Mouse (Mus musculus) stomach, embryonic 15.5 days (tissue): ENCODE measurements around the gene Tnnc1. TPM values are rescaled to one million over a fixed set of nuclear protein-coding genes. Genes with fewer than 3 reads are reported as not detected.

Experiments
- ATAC-seq: fragments of 200-750 bp; cut with Nextera tagmentation; 2 replicates; pipeline ENCODE4 v1.8.0; 2017; ENCODE audit warnings: low read depth, moderate number of reproducible peaks, moderate TSS enrichment; ENCODE audit not compliant: insufficient read depth, low FRiP score
- H3K27ac ChIP-seq: fragments of 300-500 bp; sonication (generic); 2 replicates; pipeline ENCODE4 v1.5.1; 2015; ENCODE audit warnings: mild to moderate bottlenecking, inconsistent platforms
- H3K27me3 ChIP-seq: fragments of 300-500 bp; sonication (generic); replicated peaks from 2 replicates; pipeline ENCODE4 v1.6.1; 2015; ENCODE audit warnings: inconsistent platforms
- H3K36me3 ChIP-seq: fragments of 300-500 bp; sonication (generic); 2 replicates; pipeline ENCODE4 v1.6.1; 2015; ENCODE audit warnings: inconsistent platforms
- H3K4me1 ChIP-seq: fragments of 300-500 bp; sonication (generic); 2 replicates; pipeline ENCODE4 v1.6.1; 2015; ENCODE audit warnings: inconsistent platforms
- H3K4me2 ChIP-seq: fragments of 300-500 bp; sonication (generic); 2 replicates; pipeline ENCODE4 v1.6.1; 2015; ENCODE audit warnings: mild to moderate bottlenecking, inconsistent platforms
- H3K4me3 ChIP-seq: fragments of 300-500 bp; sonication (generic); replicated peaks from 2 replicates; pipeline ENCODE4 v1.5.1; 2015; ENCODE audit warnings: inconsistent platforms
- H3K9ac ChIP-seq: fragments of 300-500 bp; sonication (generic); 2 replicates; pipeline ENCODE4 v1.6.1; 2015; ENCODE audit warnings: inconsistent platforms
- H3K9me3 ChIP-seq: fragments of 300-500 bp; sonication (generic); 2 replicates; pipeline ENCODE4 v1.6.1; 2016; ENCODE audit warnings: inconsistent platforms
- WGBS: fragments of 180-500 bp; shearing (Covaris S2); methylation state at CpG from one replicate; pipeline ENCODE4 v1.1.7; 2015; 5-methylcytosine and 5-hydroxymethylcytosine counted together
- polyA plus RNA-seq: library from polyadenylated mRNA; unstranded; fragments of >200 nt; fragmentation: Nextera tagmentation; extraction: Ambion mirVana; gene quantifications from 2 replicates; pipeline ENCODE4 v1.2.1, GENCODE M21; 2015

Gene Tnnc1
- polyA plus RNA-seq, 1 experiment from 2014 or later, result 7.1 TPM

DNA sequence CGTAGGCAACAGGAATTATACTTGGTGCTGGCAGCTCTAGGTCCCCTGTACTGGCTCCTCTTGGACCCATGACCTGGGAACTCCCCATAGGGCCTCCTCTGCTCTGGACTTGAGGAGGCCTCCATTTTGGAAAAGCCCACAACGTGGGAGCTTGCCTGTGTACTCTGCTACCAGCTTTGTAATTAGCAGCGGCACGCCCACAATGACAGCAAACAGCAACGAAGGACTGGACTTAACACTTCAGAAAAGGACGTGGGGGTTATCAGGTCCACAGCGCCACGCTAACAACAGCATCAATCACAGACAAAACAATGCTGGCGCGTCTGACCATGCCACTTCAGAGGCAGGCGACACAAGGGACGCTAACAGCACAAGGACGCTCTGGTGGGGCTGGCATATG is 37.1 kb upstream of the Tnnc1 start:
- no peak for ATAC-seq
- peaks cover 9% of the 10 kb centered on the region; the same call in 1 of the 2 replicates for H3K4me1 ChIP-seq
- no peaks in the 10 kb centered on the region for H3K9me3 ChIP-seq
- H3K4me2 ChIP-seq, result no peak overlapping the region
- peaks cover 60% of the 10 kb centered on the region for H3K36me3 ChIP-seq
- H3K4me3 ChIP-seq, result no peak overlapping the region
- 79% methylated on average over 13 of the region's 13 CpGs for WGBS
- no peaks in the 10 kb centered on the region for H3K27me3 ChIP-seq
- H3K27ac ChIP-seq, result no peak overlapping the region
- H3K9ac ChIP-seq, result no peak overlapping the region

- H3K9me3 ChIP-seq, result no peaks in the 10 kb centered on the region
- no peak for ATAC-seq
- H3K27ac ChIP-seq, result no peak overlapping the region
- WGBS, result 89% methylated on average over 11 of the region's 11 CpGs
- peaks cover 5% of the 10 kb centered on the region; the same call in 1 of the 2 replicates for H3K4me1 ChIP-seq
- peaks cover 64% of the 10 kb centered on the region for H3K36me3 ChIP-seq
- no peak overlapping the region for H3K4me2 ChIP-seq
- no peak overlapping the region for H3K4me3 ChIP-seq
- no peaks in the 10 kb centered on the region for H3K27me3 ChIP-seq
- no peak overlapping the region for H3K9ac ChIP-seq
These were observed 36.7 kb upstream of the Tnnc1 start for GRCm38 (mm10) chr14:31171386-31171785.

DNA sequence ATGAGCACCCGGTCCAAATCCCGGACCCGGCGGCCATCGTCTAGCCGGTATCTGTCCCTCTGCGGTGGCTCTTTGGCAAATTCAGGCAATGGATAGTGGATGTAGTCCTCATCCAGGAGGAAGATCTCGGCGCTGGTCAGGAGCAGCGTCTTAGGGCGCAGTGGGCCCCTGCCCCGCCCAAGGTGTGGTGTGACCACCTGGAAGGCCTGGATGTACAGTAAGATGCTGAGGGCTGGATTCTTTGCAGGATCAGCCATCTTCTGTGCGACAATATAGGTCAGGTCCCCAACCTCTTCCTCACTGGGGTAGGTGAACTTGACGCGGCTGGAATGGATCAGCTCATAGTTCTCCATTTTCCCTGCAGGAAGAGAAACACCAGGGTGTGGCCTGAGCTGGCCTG is 36.3 kb upstream of the Tnnc1 start:
- ATAC-seq, result no peak
- H3K27me3 ChIP-seq, result no peaks in the 10 kb centered on the region
- no peaks in the 10 kb centered on the region for H3K9me3 ChIP-seq
- 0 out of 2 replicates have a peak, but pooled peaks cover 2% of the 10 kb centered on the region for H3K4me1 ChIP-seq
- H3K4me3 ChIP-seq, result no peak overlapping the region
- H3K36me3 ChIP-seq, result peaks cover 68% of the 10 kb centered on the region
- no peak overlapping the region for H3K4me2 ChIP-seq
- no peak overlapping the region for H3K27ac ChIP-seq
- WGBS, result 93% methylated on average over 15 of the region's 15 CpGs
- H3K9ac ChIP-seq, result no peak overlapping the region

DNA sequence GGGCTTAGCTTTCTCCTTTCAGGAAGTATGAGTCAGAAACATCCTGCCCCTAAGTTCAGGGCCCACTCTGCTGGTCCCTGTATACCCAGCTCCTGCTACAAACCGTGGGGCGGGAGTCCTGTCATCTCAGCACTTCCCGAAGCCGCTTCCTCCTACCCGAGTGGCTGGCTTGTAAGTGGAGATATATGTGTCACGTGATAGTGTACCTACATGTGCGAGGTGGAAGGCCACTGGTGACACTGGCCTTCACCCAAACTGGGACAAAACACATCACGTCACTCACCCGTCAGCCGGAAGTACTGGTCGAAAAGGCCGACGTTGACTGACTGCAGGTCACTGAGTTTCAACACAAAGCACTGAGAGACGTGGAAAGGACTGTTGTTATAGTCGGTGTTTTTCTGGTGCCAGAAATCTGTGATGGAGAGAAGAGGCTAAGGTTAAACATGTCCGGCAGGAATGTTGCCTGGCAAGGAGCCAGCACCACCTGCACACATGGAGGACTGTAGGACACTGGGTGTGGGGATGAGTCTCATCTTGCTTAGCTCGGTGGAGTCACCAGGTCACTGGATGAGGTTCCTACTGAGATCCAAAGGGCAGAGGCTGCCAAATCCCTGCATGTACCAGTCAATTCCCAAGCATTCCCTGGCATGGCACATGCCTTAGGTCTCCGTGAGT is 35.2 kb upstream of the Tnnc1 start:
- WGBS, result 72% methylated on average over 18 of the region's 18 CpGs
- Histone ChIP-seq H3K9me3 (no peaks in the 10 kb centered on the region), H3K4me3 (no peak overlapping the region), H3K4me1 (no peaks in the 10 kb centered on the region), H3K9ac (no peak overlapping the region), H3K27ac (no peak overlapping the region), H3K27me3 (no peaks in the 10 kb centered on the region), H3K36me3 (peaks cover 78% of the 10 kb centered on the region), H3K4me2 (no peak overlapping the region)
- ATAC-seq, result no peak

DNA sequence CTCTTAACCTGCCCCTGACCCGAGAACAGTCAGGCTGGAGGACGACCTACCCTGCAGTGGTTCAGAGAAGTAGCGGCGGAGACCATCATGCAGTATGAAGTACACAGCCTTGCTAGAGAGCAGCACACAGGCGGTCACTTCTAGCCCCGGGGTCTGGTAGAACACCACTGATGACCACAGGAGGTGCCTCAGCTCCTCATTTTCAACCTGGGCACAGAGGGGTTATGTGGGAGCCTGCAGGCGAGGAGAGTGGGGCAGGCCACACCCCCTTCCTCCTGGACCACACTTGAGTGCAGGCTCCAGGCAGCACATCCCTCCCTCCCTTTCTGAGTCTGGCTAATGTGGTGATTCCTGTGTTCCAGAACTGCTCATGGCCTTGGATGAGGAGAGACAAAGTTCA is 34.6 kb upstream of the Tnnc1 start:
- Histone ChIP-seq H3K4me3 (no peak overlapping the region), H3K27ac (no peak overlapping the region), H3K4me2 (no peak overlapping the region), H3K4me1 (no peaks in the 10 kb centered on the region), H3K9me3 (no peaks in the 10 kb centered on the region), H3K9ac (no peak overlapping the region), H3K27me3 (no peaks in the 10 kb centered on the region), H3K36me3 (peaks cover 81% of the 10 kb centered on the region)
- 82% methylated on average over 7 of the region's 7 CpGs for WGBS
- no peak for ATAC-seq

DNA sequence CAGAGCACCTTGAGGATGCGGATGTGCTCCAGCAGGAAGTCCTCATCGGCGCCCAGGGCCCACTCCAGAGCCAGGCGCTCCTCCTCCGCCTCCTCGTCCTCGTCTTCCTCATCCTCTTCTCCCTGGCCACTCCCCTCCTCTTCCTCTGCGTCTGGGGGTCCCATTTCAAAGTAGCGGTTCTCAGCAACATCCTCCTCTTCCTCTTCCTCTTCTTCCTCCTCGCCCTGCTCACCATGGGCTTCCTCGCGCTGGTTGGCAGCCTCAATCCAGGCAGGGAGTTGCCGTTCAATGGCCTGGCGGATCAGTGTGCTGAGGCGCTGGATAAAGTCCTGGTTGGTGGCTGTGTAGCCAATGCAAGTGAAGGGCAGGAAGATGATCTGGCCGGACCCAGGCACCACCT is 30.8 kb upstream of the Tnnc1 start:
- Histone ChIP-seq H3K27me3 (no peaks in the 10 kb centered on the region), H3K4me2 (no peak overlapping the region), H3K27ac (no peak overlapping the region), H3K4me1 (no peaks in the 10 kb centered on the region), H3K9ac (no peak overlapping the region), H3K4me3 (no peak overlapping the region), H3K36me3 (peaks cover 93% of the 10 kb centered on the region), H3K9me3 (no peaks in the 10 kb centered on the region)
- no peak for ATAC-seq
- WGBS, result 89% methylated on average over 16 of the region's 16 CpGs

DNA sequence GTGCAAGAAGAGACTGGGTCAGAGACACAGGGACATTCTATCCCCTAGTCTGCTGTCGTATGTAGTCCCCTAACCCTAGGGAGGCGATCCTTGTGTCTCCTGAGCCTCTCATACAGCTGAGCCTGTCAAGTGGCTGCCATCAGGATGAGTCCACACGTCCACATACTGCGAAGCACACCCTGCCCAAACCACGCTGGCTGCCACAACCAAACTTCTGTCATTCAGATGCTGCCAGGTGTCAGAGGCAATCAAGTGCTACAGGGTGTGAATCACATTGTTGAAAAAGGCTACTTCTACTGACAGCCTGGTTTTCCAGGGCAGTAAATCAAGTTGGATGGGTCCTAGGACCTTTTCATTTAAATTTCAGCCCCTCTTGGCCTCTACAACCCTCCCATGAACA is 30.4 kb upstream of the Tnnc1 start:
- Histone ChIP-seq H3K27me3 (no peaks in the 10 kb centered on the region), H3K4me3 (no peak overlapping the region), H3K9ac (no peak overlapping the region), H3K36me3 (peaks cover 93% of the 10 kb centered on the region), H3K4me2 (no peak overlapping the region), H3K9me3 (no peaks in the 10 kb centered on the region), H3K27ac (no peak overlapping the region), H3K4me1 (no peaks in the 10 kb centered on the region)
- no peak for ATAC-seq
- WGBS, result 90% methylated on average over 5 of the region's 5 CpGs

- ATAC-seq, result no peak
- H3K4me1 ChIP-seq, result no peaks in the 10 kb centered on the region
- no peaks in the 10 kb centered on the region for H3K27me3 ChIP-seq
- H3K9me3 ChIP-seq, result no peaks in the 10 kb centered on the region
- H3K9ac ChIP-seq, result no peak overlapping the region
- H3K36me3 ChIP-seq, result peaks cover 94% of the 10 kb centered on the region
- no peak overlapping the region for H3K4me2 ChIP-seq
- no peak overlapping the region for H3K27ac ChIP-seq
- no peak overlapping the region for H3K4me3 ChIP-seq
- WGBS, result 90% methylated on average over 12 of the region's 12 CpGs
These were observed 28.3 kb upstream of the Tnnc1 start for GRCm38 (mm10) chr14:31179677-31180365.

DNA sequence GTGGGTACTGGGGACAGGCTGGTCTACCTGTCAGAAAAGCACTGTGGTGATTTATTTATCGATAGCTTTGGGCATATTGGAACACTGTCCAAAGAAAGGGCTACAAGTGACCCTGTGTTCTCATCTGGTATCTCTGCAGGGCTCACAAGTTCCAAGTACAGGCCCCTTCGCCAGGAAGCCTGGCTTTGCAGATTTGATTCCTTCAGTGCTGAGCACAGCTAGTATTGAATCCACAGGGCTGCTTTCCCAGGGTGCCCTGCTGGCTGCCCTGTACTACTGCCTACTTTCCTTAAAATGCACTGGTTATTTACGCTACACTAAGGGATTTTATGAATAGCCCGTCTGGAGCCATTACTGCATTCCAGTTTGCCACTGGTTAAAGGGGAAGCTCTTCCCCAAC is 26.6 kb upstream of the Tnnc1 start:
- Histone ChIP-seq H3K9me3 (no peaks in the 10 kb centered on the region), H3K36me3 (peaks cover 92% of the 10 kb centered on the region), H3K4me3 (no peak overlapping the region), H3K27me3 (no peaks in the 10 kb centered on the region), H3K4me1 (no peaks in the 10 kb centered on the region), H3K9ac (no peak overlapping the region), H3K27ac (no peak overlapping the region), H3K4me2 (no peak overlapping the region)
- no peak for ATAC-seq
- WGBS, result 76% methylated on average over 4 of the region's 4 CpGs

DNA sequence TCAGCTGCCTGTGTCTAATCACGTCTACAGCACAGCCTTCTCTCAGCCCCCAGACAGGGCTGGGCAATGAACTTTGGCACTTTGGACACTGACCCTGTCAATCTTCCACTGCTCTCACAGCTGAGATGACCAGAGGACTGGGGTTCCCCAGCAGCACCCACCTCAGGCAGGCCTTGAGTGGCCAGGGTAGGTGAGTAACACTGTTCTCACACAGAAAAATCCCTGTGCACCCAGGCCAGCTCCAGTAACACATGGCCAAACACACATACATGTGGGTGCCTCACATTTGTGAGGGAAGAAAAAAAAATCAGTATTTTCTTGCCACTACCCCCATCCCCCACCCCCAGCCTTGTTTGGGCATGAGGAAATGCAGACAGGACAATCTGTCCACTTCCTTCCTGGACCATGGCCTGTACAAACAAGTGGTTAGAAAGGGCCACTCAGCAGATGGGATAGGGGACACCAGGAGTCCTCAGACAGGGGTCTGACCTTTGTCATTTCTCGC is 25.3 kb upstream of the Tnnc1 start:
- Histone ChIP-seq H3K36me3 (peaks cover 93% of the 10 kb centered on the region), H3K27me3 (no peaks in the 10 kb centered on the region), H3K4me1 (no peaks in the 10 kb centered on the region), H3K9me3 (no peaks in the 10 kb centered on the region), H3K27ac (no peak overlapping the region; the same call in 1 of the 2 replicates), H3K4me2 (no peak overlapping the region), H3K4me3 (no peak overlapping the region), H3K9ac (no peak overlapping the region)
- WGBS, result 57% methylated on average over 2 of the region's 2 CpGs
- no peak for ATAC-seq

DNA sequence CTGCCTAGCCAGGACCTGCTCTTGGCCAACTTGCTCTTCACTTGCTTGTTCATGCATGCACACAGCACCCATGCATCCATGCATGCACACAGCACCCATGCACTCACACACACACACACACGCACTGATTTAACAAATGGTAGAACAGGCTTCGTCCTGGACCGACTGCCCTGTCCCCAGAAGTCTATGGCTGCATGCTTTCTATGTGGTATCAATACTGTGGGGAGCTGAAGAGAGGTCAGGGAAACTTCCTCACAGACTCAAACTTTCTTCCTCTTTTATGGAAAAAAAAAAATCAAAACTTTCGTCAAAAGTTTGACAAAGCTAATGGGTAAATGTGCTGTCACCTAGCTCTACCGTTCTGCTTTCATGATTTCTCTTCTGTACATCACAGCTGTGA is 24.6 kb upstream of the Tnnc1 start:
- no peak overlapping the region for H3K9ac ChIP-seq
- H3K27ac ChIP-seq, result no peak overlapping the region; the same call in 1 of the 2 replicates
- ATAC-seq, result no peak
- H3K9me3 ChIP-seq, result no peaks in the 10 kb centered on the region
- H3K27me3 ChIP-seq, result no peaks in the 10 kb centered on the region
- peaks cover 95% of the 10 kb centered on the region for H3K36me3 ChIP-seq
- H3K4me2 ChIP-seq, result no peak overlapping the region
- no peaks in the 10 kb centered on the region for H3K4me1 ChIP-seq
- WGBS, result 84% methylated on average over 5 of the region's 5 CpGs
- H3K4me3 ChIP-seq, result no peak overlapping the region

DNA sequence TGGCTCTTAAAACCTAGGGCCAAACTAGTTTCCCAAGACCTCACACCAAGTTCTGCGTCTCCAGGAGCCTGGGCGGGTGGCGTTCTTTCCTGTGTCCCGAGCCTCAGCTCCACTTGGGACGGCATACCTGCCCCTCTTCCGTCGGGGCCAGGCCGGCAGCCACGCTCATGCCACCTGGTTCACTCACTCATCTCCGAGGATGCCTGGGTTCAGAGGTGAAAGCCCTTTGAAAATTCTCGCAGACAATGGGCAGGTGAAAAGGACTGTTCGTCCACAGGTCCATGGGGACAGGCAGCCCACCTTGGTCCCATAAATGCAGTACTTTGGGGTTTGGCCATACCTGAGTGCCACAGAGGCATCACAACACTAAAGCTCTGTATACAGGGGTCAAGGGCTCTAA is 23.9 kb upstream of the Tnnc1 start:
- H3K27ac ChIP-seq, result no peak overlapping the region
- peaks cover 94% of the 10 kb centered on the region for H3K36me3 ChIP-seq
- no peak for ATAC-seq
- H3K4me3 ChIP-seq, result no peak overlapping the region
- H3K9ac ChIP-seq, result no peak overlapping the region
- no peak overlapping the region for H3K4me2 ChIP-seq
- no peaks in the 10 kb centered on the region for H3K4me1 ChIP-seq
- H3K9me3 ChIP-seq, result no peaks in the 10 kb centered on the region
- no peaks in the 10 kb centered on the region for H3K27me3 ChIP-seq
- 89% methylated on average over 12 of the region's 12 CpGs for WGBS
